Mouse (Mus musculus) right cerebral cortex, adult 2 months (tissue): Measurements from ENCODE around the gene Polrmt.

Source experiments
- DNase-seq, 2 experiments: peaks; one replicate each; pipeline ENCODE4 v3.0.0; 2021 to 2022; ENCODE audit warnings: low spot score in 2 of 2

Polrmt gene

GRCm38 (mm10) chr10:79743161-79743560 lies 3.2 kb downstream of the Polrmt start:
- DNase-seq: no peak

- DNase-seq: no peak
Measured at GRCm38 (mm10) chr10:79740863-79741262, 5.5 kb downstream of the Polrmt start.

GRCm38 (mm10) chr10:79739234-79739633 lies 7.1 kb downstream of the Polrmt start:
- DNase-seq: no peak

- DNase-seq: no peak
Measured at GRCm38 (mm10) chr10:79738259-79738658, 8.1 kb downstream of the Polrmt start.

- no peak for DNase-seq
Measured at GRCm38 (mm10) chr10:79736706-79737105, 9.7 kb downstream of the Polrmt start.

GRCm38 (mm10) chr10:79735361-79735760 lies 11.0 kb downstream of the Polrmt start:
- no peak for DNase-seq

- DNase-seq: no peak
Measured at GRCm38 (mm10) chr10:79733847-79734246, 12.5 kb downstream of the Polrmt start.

- peak; percentile 63 to 65 for DNase-seq
Measured at GRCm38 (mm10) chr10:79732500-79732899, 13.9 kb downstream of the Polrmt start.

GRCm38 (mm10) chr10:79729357-79729965 lies 16.9 kb downstream of the Polrmt start:
- no peak for DNase-seq

GRCm38 (mm10) chr10:79728323-79729249 lies 17.8 kb downstream of the Polrmt start:
- DNase-seq: peak; percentile 52 to 67

- DNase-seq: no peak
Measured at GRCm38 (mm10) chr10:79726090-79726489, 20.3 kb downstream of the Polrmt start.

GRCm38 (mm10) chr10:79723692-79724091 lies 22.7 kb downstream of the Polrmt start:
- DNase-seq: no peak

GRCm38 (mm10) chr10:79723047-79723446 lies 23.3 kb downstream of the Polrmt start:
- DNase-seq: no peak

- no peak for DNase-seq
Measured at GRCm38 (mm10) chr10:79721089-79721488, 25.3 kb downstream of the Polrmt start.

GRCm38 (mm10) chr10:79717640-79718357 lies 28.6 kb downstream of the Polrmt start:
- DNase-seq: no peak

GRCm38 (mm10) chr10:79716988-79717355 lies 29.4 kb downstream of the Polrmt start:
- DNase-seq: peak; percentile 51 to 52

GRCm38 (mm10) chr10:79716254-79716987 lies 30.0 kb downstream of the Polrmt start, which contains the start of gene Hcn2:
TSS of gene Hcn2 (plus strand) at chr10:79716634.
- DNase-seq: no peak

- DNase-seq: no peak
Measured at GRCm38 (mm10) chr10:79714996-79715395, 31.4 kb downstream of the Polrmt start.

- DNase-seq: no peak
Measured at GRCm38 (mm10) chr10:79713163-79713562, 33.2 kb downstream of the Polrmt start.

- peak; percentile 79 to 85 for DNase-seq
Measured at GRCm38 (mm10) chr10:79712499-79713126, 33.8 kb downstream of the Polrmt start.

GRCm38 (mm10) chr10:79712029-79712428 lies 34.4 kb downstream of the Polrmt start:
- no peak for DNase-seq
